Mouse (Mus musculus) testis, adult 2 months (tissue): ENCODE data around the gene Rln1. TPM values are rescaled to one million over a fixed set of nuclear protein-coding genes. Genes with fewer than 3 reads are reported as not detected.

Experiments
- H3K27ac ChIP-seq: fragments of 200-500 bp; 2 replicates; pipeline ENCODE4 v1.5.1; 2012; ENCODE audit warnings: low read depth, low read length; ENCODE audit not compliant: control insufficient read depth, insufficient read depth
- H3K27me3 ChIP-seq: fragments of 200-500 bp; 2 replicates; pipeline ENCODE4 v1.6.1; 2012; ENCODE audit warnings: mild to moderate bottlenecking, low read length, moderate library complexity; ENCODE audit not compliant: control insufficient read depth, insufficient read depth
- H3K36me3 ChIP-seq: fragments of 200-500 bp; 2 replicates; pipeline ENCODE4 v1.6.1; 2012; ENCODE audit warnings: mild to moderate bottlenecking, low read length; ENCODE audit not compliant: control insufficient read depth, insufficient read depth
- H3K4me1 ChIP-seq: fragments of 200-500 bp; 2 replicates; pipeline ENCODE4 v1.6.1; 2012; ENCODE audit warnings: low read length; ENCODE audit not compliant: control insufficient read depth, insufficient read depth
- H3K4me3 ChIP-seq: fragments of 200-500 bp; 2 replicates; pipeline ENCODE4 v1.5.1; 2012; ENCODE audit warnings: low read depth, mild to moderate bottlenecking, low read length, moderate library complexity, mixed read lengths; ENCODE audit not compliant: control insufficient read depth
- CTCF ChIP-seq: fragments of 200-500 bp; IDR thresholded peaks from 2 replicates; pipeline ENCODE4 v1.5.1; 2012; ENCODE audit warnings: low read depth, mild to moderate bottlenecking, inconsistent platforms, low read length, moderate library complexity; ENCODE audit not compliant: control insufficient read depth, insufficient read depth, insufficient replicate concordance
- POLR2A ChIP-seq: fragments of 200-500 bp; IDR thresholded peaks from 2 replicates; pipeline ENCODE4 v1.6.1; 2012; ENCODE audit warnings: low read depth, mild to moderate bottlenecking, inconsistent platforms, low read length, moderate library complexity; ENCODE audit not compliant: control insufficient read depth
- polyA plus RNA-seq: library from polyadenylated mRNA; depleted of rRNA; stranded (reverse); fragments of >200 nt; gene quantifications from 2 replicates; pipeline ENCODE4 v1.2.3, GENCODE M21; 2012

The Rln1 gene
- polyA plus RNA-seq, 1 experiment: not detected

DNA sequence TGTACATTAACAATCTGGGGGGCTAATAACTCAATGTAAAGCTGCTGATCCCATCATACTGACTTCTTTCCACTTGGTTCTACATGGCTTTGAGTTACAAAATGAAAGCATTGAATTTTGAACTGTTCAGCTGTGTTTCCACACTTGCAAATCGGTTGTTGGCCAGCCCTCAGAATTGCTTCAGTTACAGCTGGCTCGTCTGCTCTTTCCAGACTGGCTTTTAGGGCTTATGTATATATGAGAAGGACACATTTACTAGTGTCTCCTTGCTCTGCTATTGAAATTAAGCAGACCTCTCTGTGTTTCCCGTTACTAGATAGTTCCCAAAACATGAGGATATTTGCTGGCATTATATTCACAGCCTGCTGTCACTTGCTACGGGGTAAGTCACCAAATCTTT is 37.7 kb upstream of the Rln1 start:
- Histone ChIP-seq H3K27me3 (no peaks in the 10 kb centered on the region), H3K27ac (no peak overlapping the region), H3K4me3 (no peak overlapping the region), H3K4me1 (peaks cover 4% of the 10 kb centered on the region), H3K36me3 (no peaks in the 10 kb centered on the region)
- TF ChIP-seq POLR2A: no peak
- TF ChIP-seq CTCF: no peak

DNA sequence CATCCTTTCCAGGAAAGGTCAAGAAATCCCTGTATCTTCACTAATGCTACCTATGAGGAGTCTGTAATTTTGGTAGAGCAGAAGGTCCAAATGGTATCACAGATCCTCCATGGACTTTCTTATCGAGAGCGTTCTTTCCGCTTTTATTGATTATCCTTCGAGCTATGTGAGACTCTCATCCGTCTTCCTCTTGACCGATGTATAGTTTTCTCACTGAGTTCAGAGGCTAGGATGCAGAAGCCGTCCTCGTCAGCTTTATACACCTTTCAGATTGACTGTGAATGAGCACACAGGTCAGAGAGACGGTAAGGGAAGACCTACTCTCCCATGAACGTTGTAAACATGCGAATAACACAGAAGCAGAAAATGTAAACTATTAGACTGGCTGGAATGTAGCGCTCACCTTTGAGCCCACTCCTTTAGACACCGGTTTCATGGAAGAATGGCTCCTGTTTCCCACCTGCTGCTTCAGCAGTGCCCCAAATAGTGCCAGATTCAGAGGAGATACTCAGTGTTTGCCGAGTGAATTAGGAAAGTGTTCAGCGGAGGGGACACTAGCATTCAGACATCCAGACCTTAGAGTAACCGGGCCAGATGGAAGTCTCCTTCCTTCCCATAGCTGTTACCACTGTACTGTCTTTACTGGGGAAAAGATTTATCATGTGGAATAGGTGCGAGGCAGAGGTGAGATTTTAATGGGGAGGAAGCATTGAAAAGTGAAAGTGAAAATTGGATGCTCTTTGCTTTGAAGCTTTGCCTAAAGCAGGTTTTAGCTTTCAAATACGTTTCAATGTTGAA is 37.0 kb upstream of the Rln1 start:
- Histone ChIP-seq H3K4me3 (no peak overlapping the region), H3K4me1 (peaks cover 8% of the 10 kb centered on the region), H3K36me3 (no peaks in the 10 kb centered on the region), H3K27ac (no peak overlapping the region), H3K27me3 (no peaks in the 10 kb centered on the region)
- TF ChIP-seq CTCF: no peak
- no peak for TF ChIP-seq POLR2A

DNA sequence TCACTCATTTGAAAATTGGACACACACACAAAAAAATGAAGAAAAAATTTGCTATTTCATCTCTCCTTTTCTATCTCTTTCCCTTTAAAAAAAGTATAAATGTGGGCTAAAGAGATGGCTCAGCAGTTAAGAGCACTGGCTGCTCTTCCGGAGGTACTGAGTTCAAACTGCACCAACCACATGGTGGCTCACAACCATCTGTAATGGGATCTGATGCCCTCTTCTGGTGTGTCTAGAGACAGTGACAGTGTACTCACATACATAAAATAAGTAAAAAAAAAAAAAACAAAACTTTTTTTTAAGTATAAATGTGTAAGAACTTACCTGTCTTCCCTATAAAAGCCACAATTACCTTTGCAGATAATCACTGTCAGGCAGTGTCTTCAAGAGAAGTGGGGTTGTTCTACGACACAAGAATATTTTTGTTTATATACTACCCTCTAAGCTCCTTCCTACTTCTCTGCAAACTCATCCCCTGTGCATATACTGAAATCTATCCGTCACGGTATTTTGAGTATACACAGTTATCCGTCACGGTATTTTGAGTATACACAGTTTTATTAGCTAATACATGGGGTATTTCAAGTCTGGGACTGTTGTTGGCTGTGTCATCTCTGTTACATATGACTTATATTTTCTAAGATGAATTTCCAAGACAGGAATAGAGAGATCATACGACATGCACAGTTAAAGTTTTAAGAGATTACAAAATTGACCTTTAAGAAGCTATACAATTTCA is 36.2 kb upstream of the Rln1 start:
- peaks cover 8% of the 10 kb centered on the region for H3K4me1 ChIP-seq
- H3K36me3 ChIP-seq: no peaks in the 10 kb centered on the region
- TF ChIP-seq CTCF (no peak), POLR2A (no peak)
- no peak overlapping the region for H3K4me3 ChIP-seq
- H3K27me3 ChIP-seq: no peaks in the 10 kb centered on the region
- no peak overlapping the region for H3K27ac ChIP-seq

DNA sequence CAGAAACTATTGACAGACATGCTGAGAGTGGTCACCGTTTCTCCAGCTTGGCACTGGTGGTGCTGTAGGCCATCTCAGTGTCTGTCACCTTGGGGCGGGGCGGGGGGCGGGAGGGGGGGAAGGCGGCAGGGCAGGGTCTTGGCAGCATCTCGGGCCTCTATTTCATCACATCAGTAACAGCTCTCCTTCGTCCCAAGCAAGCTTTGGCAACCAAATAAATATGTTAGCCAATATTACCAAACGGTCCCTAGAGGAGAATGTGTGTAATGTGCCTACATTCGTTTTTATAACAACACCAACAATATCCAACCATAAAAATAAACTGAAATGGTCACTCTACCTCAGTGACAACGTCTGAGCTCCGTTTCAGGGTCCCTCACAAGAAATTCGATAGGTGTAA is 35.6 kb upstream of the Rln1 start:
- Histone ChIP-seq H3K4me3 (no peak overlapping the region), H3K36me3 (no peaks in the 10 kb centered on the region), H3K27ac (no peak overlapping the region), H3K27me3 (no peaks in the 10 kb centered on the region), H3K4me1 (peaks cover 8% of the 10 kb centered on the region)
- TF ChIP-seq CTCF (no peak), POLR2A (no peak)

DNA sequence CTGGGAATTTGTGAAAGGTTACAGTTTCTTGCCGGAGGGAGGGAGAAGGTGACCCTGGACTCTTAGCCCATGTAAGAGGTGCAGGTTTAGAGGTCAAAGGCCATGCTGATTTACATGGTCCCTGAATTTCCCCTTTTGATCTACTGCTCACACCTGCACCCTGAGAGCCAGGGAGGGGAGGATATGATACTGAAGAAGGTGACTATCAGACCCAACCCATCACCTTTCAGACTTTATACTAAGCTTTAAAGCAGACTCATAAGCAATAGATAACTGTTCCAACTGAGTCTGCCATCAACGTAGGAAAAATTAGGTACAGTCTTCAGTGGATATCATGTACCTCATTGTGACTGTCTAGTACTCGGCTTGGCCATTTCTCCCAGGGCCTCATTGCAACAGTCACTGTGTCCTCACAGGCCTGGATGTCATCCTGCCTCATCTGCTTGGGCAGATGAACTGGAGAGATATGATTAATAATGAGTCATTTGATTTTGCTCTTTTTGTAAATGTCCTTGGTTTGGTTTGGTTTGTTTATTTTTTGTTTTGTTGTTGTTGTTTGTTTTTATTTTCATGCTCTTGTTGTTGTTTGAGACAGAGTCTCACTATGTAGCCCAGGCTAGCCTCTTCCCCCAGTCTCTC is 34.3 kb upstream of the Rln1 start:
- H3K27me3 ChIP-seq: no peaks in the 10 kb centered on the region
- no peak overlapping the region for H3K27ac ChIP-seq
- TF ChIP-seq CTCF: no peak
- TF ChIP-seq POLR2A: no peak
- no peak overlapping the region for H3K4me3 ChIP-seq
- H3K36me3 ChIP-seq: no peaks in the 10 kb centered on the region
- H3K4me1 ChIP-seq: peaks cover 8% of the 10 kb centered on the region

DNA sequence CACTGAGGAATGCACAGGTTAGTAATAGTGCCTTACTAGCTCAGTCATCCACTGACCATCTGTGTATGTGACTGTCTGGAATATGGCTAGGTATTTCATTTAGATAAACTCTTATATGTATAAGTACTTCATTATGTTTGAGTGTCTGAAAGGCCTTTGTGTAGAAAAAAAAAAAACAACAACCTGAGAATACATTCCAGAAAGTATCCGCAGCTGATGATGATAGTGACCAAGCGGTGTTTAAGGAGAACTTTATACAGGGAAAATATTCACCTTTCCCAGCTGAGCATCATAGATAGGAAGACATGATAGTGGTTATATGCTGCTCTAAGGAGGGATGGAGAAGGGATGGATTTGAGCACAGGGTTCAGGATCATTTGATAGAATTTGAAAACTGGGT is 33.6 kb upstream of the Rln1 start:
- Histone ChIP-seq H3K4me3 (no peak overlapping the region), H3K36me3 (no peaks in the 10 kb centered on the region), H3K27ac (no peak overlapping the region), H3K27me3 (no peaks in the 10 kb centered on the region), H3K4me1 (peaks cover 8% of the 10 kb centered on the region)
- TF ChIP-seq POLR2A (no peak), CTCF (no peak)

DNA sequence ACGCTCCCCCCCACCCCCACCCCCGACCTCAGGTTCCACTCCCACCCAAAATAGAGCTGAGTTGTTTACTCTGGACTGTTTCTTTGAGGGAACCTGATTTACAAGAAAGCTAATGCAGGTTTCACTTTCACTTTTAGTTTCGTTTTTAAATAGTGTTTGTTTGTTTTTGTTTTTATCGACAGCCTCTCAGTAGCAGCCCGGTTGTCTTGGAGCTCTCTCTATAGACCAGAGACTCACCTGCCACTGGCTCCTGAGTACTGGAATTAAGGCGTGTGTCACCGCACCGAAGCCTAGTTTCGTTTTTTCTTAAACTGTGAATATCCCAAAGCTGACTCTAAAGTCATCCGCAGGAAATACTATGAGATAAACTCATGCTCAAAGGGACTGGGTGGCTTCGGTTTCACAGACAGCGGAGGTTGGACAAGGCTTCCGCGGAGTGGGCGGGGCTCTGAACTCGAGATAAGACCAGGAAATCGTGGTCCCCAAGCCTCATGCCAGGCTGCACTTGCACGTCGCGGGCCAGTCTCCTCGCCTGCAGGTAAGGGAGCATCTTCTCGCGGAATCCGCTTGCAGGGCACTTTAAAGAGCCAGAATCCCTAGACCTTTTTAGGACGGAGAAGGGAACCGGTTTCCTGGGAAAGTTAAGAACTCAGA is 32.6 kb upstream of the Rln1 start, which contains the start of the genes Plgrkt and Cd274:
Gene Plgrkt (minus strand): TSS at position 422 of the 654 bp plus-strand sequence.
Gene Cd274 (plus strand): TSS at position 487 of the 654 bp plus-strand sequence.
- TF ChIP-seq CTCF (no peak), POLR2A (no peak)
- peak within 1 kb of the TSS; percentile 83 for H3K4me3 ChIP-seq
- no peaks in the 10 kb centered on the region for H3K27me3 ChIP-seq
- H3K27ac ChIP-seq: peak within 1 kb of the TSS; percentile 66
- H3K4me1 ChIP-seq: peaks cover 8% of the 10 kb centered on the region
- H3K36me3 ChIP-seq: no peaks in the 10 kb centered on the region
